Mouse (Mus musculus): ENCODE data around the gene Gm44596.

GRCm38 (mm10) chr6:128438317-128438870, 63.1 kb downstream of the Gm44596 start, which contains the start of gene Fkbp4:
- TF ChIP-seq CTCF (IDR thresholded peaks at IDR 0.05; ENCODE audit: control insufficient read depth, insufficient read depth, insufficient read length) (no peak), MAX (IDR thresholded peaks at IDR 0.05) (no peak), USF1 (IDR thresholded peaks at IDR 0.05; ENCODE audit: low read depth) (no peak), MYOG (IDR thresholded peaks at IDR 0.05; ENCODE audit: control insufficient read depth, extremely low read depth, insufficient read length) (no peak)

All from C2C12 (cell line).